Mouse (Mus musculus) E14TG2a.4 (cell line): ENCODE measurements around the gene Thnsl2.

Source experiments
- H3K27me3 ChIP-seq: 2 replicates; pipeline ENCODE4 v1.6.1; 2014; ENCODE audit warnings: low read length, control low read depth; ENCODE audit not compliant: insufficient read depth
- H3K36me3 ChIP-seq: 2 replicates; pipeline ENCODE4 v1.6.1; 2014; ENCODE audit warnings: low read length, control low read depth; ENCODE audit not compliant: insufficient read depth
- H3K4me1 ChIP-seq: replicated peaks from 2 replicates; pipeline ENCODE4 v1.6.1; 2014; ENCODE audit warnings: low read depth, low read length, control low read depth
- H3K4me3 ChIP-seq: replicated peaks from 2 replicates; pipeline ENCODE4 v1.5.1; 2014; ENCODE audit warnings: mild to moderate bottlenecking, low read length
- H3K9me3 ChIP-seq: 2 replicates; pipeline ENCODE4 v1.6.1; 2014; ENCODE audit warnings: low read length, control low read depth
- CTCF ChIP-seq: conservative IDR thresholded peaks from 2 replicates; pipeline ENCODE4 v1.5.1; 2014; ENCODE audit warnings: low read length
- NANOG ChIP-seq: IDR thresholded peaks from 2 replicates; pipeline ENCODE4 v1.6.1; 2014; ENCODE audit warnings: borderline replicate concordance, low read length, mixed read lengths
- POU5F1 ChIP-seq: IDR thresholded peaks from 2 replicates; pipeline ENCODE4 v1.6.1; 2014; ENCODE audit warnings: low read length, borderline replicate concordance

The Thnsl2 gene

DNA sequence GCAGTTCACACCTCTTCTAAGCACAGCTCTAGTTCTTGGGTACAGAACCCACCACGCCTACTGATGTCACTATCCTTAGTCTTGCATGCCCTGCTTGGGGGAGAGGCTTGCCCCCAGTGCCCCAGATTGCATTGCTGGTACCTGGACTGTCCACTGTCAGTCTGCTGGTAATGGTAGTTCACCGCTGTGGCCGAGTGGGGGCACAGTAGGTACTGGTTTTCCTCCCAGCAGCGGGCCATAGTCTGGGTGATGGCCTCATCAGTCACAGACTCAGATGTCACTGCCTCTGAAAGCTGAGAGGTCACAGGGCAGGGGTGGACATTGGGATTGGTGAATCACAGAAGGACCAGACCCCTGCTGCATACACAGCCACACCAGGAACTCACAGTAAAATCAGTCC lies 15.2 kb downstream of the Thnsl2 start:
- TF ChIP-seq NANOG (no peak), POU5F1 (no peak), CTCF (no peak)
- H3K4me1 ChIP-seq: peaks cover 7% of the 10 kb centered on the region
- H3K9me3 ChIP-seq: no peaks in the 10 kb centered on the region
- no peak overlapping the region for H3K4me3 ChIP-seq
- H3K36me3 ChIP-seq: no peaks in the 10 kb centered on the region
- peaks cover 7% of the 10 kb centered on the region; the same call in 1 of the 2 replicates for H3K27me3 ChIP-seq

DNA sequence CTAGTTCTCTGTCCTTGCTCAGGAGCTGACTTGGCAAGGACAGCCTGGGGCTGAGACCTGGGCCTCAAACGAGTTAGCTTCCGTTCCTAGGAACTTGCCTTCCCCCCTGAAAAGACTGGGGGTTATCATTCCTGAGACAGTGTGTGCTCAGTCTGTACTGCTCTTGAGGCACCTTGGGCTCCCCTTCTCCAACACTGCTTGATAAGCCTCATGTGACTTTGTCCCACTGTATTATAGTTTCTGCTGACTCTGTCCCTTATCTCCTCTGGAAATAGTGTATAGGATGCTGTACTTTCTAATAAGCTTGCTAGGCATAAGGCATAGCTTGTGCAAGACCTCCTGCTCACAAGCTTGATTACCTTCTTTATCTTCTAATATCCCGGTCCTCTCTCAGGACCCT lies 17.9 kb downstream of the Thnsl2 start:
- no peak overlapping the region for H3K4me3 ChIP-seq
- H3K27me3 ChIP-seq: peaks cover 3% of the 10 kb centered on the region; the same call in 1 of the 2 replicates
- no peaks in the 10 kb centered on the region for H3K9me3 ChIP-seq
- no peaks in the 10 kb centered on the region for H3K36me3 ChIP-seq
- TF ChIP-seq NANOG: no peak
- TF ChIP-seq POU5F1: no peak
- no peak for TF ChIP-seq CTCF
- no peaks in the 10 kb centered on the region for H3K4me1 ChIP-seq

DNA sequence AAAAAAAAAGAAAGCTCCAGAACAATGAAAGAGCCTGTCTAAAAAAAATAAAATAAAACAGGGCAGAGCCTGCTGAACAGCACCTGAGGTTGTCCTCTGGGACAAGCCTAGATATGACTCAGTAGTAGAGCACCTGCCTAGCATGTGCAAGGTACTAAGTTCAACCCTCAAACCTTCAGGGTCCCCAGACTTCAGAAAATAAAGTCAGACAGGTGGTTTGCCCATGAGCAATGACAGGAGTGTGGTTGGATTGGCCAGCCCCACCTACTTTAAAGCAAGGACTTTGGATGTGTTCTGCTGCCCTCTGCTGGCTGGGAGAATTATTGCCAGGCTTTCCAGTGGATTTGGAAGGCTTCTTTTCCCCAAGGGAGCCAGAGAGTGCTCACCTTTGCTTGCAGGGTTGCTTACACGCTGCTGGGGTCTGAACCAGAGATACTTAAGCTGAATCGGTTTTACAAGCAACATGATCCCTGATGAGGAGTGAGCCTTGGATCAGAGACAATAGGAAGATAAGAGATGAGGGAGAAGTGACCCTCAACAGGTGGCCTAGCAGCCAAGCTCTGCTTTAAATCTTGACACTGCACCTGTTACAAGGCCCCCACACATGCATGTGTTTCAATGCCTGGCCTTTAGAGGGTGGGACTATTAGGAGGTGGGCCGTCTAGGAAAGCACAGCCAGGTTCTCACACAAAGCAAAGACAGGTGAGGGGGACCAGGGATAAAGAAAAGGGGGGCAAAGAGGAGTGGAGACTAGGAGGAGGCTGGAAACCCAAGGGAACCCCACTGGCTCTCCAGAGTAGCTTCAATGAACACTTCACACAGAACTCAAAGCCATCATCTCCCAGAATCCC lies 19.0 kb downstream of the Thnsl2 start:
- Histone ChIP-seq H3K9me3 (no peaks in the 10 kb centered on the region), H3K36me3 (no peaks in the 10 kb centered on the region), H3K27me3 (peaks cover 3% of the 10 kb centered on the region; the same call in 1 of the 2 replicates), H3K4me1 (peaks cover 6% of the 10 kb centered on the region), H3K4me3 (no peak overlapping the region)
- TF ChIP-seq CTCF (peak; percentile 89), POU5F1 (no peak)

DNA sequence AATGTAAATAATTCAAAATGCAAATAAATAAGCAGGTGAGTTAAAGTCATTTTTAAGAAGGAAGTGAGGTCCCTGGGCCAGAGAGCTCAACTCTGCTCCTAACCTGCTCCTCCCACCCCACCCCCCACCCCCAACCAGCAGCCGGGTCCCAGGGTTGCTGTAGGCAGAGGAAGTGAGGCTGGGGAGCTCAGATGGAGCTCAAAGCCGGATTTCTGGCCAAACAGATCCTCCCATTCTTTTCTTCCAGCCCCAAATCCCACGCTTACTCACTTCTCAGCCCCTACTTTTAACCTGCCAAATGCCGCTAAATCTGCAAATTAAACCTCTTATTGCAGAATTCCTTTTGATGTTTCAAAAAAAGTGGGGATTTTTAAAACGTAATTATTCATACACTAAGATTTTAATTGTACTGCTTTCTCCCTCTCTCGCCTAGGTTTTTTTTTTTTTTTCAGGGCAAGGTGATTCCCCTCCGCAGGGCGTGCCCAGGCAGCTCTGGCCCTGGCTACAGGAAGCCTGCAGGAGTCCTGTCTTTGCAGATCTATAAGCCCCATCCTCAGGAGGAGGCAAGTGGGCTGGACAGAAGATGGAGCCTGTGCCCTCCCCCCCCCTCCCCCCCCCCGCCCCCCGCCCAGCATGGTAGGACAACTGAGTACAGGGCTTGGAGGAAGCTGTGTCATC lies 24.5 kb downstream of the Thnsl2 start:
- TF ChIP-seq POU5F1 (no peak), NANOG (no peak)
- Histone ChIP-seq H3K4me3 (peak overlapping the region; percentile 45), H3K27me3 (no peaks in the 10 kb centered on the region), H3K9me3 (no peaks in the 10 kb centered on the region), H3K4me1 (peaks cover 22% of the 10 kb centered on the region), H3K36me3 (no peaks in the 10 kb centered on the region)

DNA sequence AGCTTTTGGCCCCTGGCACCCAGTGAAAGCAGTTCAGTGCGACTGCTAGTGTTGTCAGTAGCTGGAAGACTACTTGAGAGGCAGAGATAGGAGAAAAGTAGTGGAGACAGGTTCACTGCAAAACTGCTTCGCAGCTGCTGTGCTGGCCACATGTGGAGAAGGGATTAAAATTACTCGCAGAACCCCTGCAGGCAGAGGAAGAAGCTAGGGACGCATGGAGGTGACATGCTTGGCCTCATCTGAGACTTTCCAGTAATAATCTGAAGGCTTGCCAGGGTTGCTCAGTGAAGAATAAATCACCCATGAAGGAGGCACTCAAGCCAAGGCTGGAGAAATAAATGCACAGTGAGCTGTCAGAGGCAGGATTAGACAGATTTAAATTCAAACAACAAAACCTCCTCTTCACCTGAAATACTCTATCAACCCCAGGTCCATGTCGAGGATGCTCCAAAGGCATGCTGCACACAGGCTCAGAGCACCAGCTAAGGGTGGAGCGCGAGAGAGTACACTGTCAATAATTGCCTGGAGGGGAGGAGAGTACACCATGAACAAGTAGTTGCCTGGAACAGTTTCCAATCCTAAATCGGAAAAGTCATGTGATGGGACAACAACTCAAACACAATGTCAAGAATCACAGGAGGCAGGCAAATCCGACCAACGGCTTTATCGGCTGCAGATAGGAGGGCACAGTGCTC lies 32.7 kb downstream of the Thnsl2 start:
- Histone ChIP-seq H3K4me3 (no peak overlapping the region), H3K9me3 (0 out of 2 replicates have a peak, but pooled peaks cover 4% of the 10 kb centered on the region), H3K4me1 (peaks cover 20% of the 10 kb centered on the region), H3K36me3 (no peaks in the 10 kb centered on the region), H3K27me3 (0 out of 2 replicates have a peak, but pooled peaks cover 7% of the 10 kb centered on the region)
- TF ChIP-seq NANOG: no peak
- TF ChIP-seq POU5F1: no peak
- TF ChIP-seq CTCF: no peak

DNA sequence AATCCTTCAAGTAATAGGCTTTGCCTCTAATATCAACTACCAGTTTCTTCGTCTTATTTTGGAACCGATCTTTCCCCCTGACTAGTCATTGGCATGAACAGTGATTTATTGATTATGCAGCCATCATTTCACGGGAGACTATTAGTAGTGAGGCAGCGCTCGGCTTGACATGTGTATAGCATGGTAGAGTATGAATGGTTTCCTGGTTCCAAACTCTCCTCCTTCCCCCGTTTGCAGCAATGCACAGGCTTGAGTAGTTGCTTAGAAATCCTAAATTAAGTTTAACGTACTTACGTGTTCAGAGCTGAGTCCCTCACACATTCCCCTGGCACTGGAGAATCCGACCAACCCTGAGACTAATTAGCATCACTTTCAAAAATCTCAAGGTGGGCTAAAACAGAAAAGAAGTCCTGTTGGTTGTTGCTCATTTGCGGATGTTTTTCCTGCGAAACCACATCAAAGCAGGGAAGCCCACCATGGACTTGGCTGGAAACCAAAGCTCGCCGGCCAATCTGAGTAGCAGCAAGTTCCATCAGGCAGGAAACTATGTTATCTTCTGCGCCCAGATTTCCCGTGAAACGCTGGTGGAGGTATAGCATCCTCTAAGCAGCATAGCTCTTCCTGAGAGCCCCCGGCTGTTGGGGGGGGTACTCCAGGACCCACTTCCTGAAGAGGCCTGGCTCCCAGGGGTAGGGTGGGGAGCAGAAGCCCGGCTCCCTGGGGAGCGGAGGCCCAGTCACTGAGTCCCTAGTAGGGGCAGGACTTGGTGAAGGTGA lies 37.9 kb downstream of the Thnsl2 start:
- H3K9me3 ChIP-seq: 0 out of 2 replicates have a peak, but pooled peaks cover 4% of the 10 kb centered on the region
- 0 out of 2 replicates have a peak, but pooled peaks cover 2% of the 10 kb centered on the region for H3K27me3 ChIP-seq
- H3K36me3 ChIP-seq: no peaks in the 10 kb centered on the region
- peaks cover 9% of the 10 kb centered on the region for H3K4me1 ChIP-seq
- TF ChIP-seq NANOG: no peak
- TF ChIP-seq POU5F1: no peak
- no peak for TF ChIP-seq CTCF
- H3K4me3 ChIP-seq: no peak overlapping the region

DNA sequence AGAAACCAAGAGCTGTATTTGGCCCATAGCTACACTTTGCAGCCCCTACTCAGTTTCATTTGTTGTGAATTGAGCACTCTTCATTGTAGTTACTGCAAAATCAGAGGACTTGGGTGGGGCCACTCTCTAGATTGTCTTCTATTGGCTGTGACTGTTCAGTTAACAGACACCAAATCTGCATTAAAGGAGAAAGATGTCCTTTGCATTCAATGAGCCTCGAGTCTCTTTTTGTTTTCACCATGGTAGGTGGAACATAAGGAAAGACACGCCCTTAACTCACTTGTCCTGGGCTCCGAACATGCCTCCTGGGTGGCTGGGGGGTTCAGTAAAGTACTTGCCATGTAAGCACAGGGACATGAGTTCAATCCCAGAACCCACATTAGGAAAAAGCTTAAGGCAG lies 48.1 kb downstream of the Thnsl2 start:
- Histone ChIP-seq H3K36me3 (no peaks in the 10 kb centered on the region), H3K27me3 (no peaks in the 10 kb centered on the region), H3K4me3 (no peak overlapping the region), H3K4me1 (peaks cover 38% of the 10 kb centered on the region), H3K9me3 (no peaks in the 10 kb centered on the region)
- TF ChIP-seq NANOG (peak; percentile 38; the same call in 1 of the 2 replicates), POU5F1 (no peak)

DNA sequence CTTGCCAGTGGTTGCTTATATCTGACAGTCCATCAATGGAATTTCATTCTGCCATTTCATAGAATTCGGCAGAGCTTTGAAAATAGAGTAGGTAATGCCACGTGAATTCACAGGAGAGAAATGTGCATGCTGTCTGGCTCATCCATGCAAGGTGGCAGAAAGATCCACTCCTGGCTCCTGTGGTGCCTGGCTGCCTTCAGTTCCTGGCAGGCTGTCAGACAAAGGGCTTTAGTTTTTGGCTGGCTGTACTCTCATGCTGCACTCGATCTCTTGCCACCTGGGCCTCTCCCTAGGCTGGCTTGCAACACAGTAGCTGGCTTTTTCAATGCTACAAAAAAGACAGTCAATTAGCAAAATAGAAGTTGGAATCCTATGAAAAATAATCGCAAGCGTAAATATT lies 49.5 kb downstream of the Thnsl2 start:
- no peak for TF ChIP-seq POU5F1
- TF ChIP-seq NANOG: no peak
- TF ChIP-seq CTCF: no peak
- Histone ChIP-seq H3K4me3 (no peak overlapping the region), H3K9me3 (no peaks in the 10 kb centered on the region), H3K36me3 (no peaks in the 10 kb centered on the region), H3K4me1 (peaks cover 41% of the 10 kb centered on the region), H3K27me3 (no peaks in the 10 kb centered on the region)
